Mouse (Mus musculus) lung, embryonic 14.5 days (tissue): ENCODE measurements at regions not wholly inside any gene's neighbourhood (a gene's known extent, or its start where the extent isn't known, plus 50 kb on each side); places are given as distances from the start of the nearest gene placed in this dataset.

Experiments used
- ATAC-seq: fragments of 200-750 bp; cut with Nextera tagmentation; 2 replicates; pipeline ENCODE4 v1.8.0; 2017; ENCODE audit warnings: mild to moderate bottlenecking, moderate TSS enrichment, moderate library complexity; ENCODE audit not compliant: insufficient read depth
- DNase-seq: peaks from one replicate; pipeline ENCODE4 v3.0.0-alpha.2; 2015
- H3K27ac ChIP-seq: fragments of 300-500 bp; sonication (generic); 2 replicates; pipeline ENCODE4 v1.5.1; 2014; ENCODE audit warnings: low read depth, mild to moderate bottlenecking, moderate library complexity
- H3K27me3 ChIP-seq: fragments of 300-500 bp; sonication (generic); 2 replicates; pipeline ENCODE4 v1.6.1; 2014; ENCODE audit warnings: low read length, control low read depth; ENCODE audit not compliant: insufficient read depth
- H3K36me3 ChIP-seq: fragments of 300-500 bp; sonication (generic); 2 replicates; pipeline ENCODE4 v1.6.1; 2014; ENCODE audit warnings: control low read depth; ENCODE audit not compliant: insufficient read depth
- H3K4me1 ChIP-seq: fragments of 300-500 bp; sonication (generic); 2 replicates; pipeline ENCODE4 v1.6.1; 2014; ENCODE audit warnings: antibody characterized with exemption, control low read depth; ENCODE audit not compliant: insufficient read depth
- H3K4me2 ChIP-seq: fragments of 300-500 bp; sonication (generic); 2 replicates; pipeline ENCODE4 v1.6.1; 2014; ENCODE audit warnings: mild to moderate bottlenecking
- H3K4me3 ChIP-seq: fragments of 300-500 bp; sonication (generic); 2 replicates; pipeline ENCODE4 v1.5.1; 2014; ENCODE audit warnings: low read depth, low read length
- H3K9ac ChIP-seq: fragments of 300-500 bp; sonication (generic); 2 replicates; pipeline ENCODE4 v1.6.1; 2014
- H3K9me3 ChIP-seq: fragments of 300-500 bp; sonication (generic); 2 replicates; pipeline ENCODE4 v1.6.1; 2016; ENCODE audit warnings: low read depth, low read length, control low read depth
- CTCF ChIP-seq: IDR thresholded peaks from 2 replicates; pipeline ENCODE4 v1.5.1; 2016; ENCODE audit warnings: antibody characterized with exemption, low read depth
- WGBS: fragments of 180-500 bp; shearing (Covaris S2); extraction: QIAGEN DNeasy Blood & Tissue Kit; methylation state at CpG from one replicate; pipeline ENCODE4 v1.1.7; 2014; 5-methylcytosine and 5-hydroxymethylcytosine counted together

DNA sequence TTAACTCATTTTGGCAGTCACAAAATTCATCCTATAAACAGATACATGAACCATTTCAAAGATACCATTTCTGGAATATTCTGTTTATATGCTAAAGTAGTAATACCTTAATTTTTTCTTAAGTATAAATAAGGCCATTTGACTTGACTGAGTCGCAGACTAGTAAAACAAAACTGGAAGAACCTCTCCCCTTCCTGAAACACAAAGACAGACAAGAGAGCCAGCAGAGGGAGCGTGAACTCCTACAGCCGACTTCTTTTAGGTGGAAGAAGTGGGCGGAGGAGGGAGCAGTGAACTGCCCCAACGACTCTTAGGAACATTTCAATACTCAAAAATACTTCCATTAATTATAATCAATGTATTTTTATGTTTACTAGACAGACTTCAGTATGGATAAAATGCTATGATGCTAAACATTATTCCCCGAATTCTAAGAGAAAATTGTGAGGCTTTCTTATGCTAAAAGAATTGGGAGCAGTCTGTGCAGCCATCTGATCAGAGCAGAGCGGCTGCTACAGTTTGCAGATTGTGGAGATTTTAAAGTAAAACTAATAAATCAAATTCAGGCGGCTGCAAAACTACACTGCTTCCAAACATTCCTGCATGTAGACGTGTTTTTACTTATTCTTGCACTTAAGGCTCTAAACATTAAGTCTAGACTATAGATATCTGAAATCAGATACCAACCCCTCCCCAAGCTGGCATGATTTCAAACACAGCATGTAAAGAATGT lies 211.2 kb upstream of the Klf14 start:
- H3K9me3 ChIP-seq = no peaks in the 10 kb centered on the region
- no peak overlapping the region for H3K4me3 ChIP-seq
- TF ChIP-seq CTCF = peak; percentile 18; the same call in 1 of the 2 replicates
- ATAC-seq (no peak), DNase-seq (no peak)
- no peak overlapping the region for H3K4me2 ChIP-seq
- no peaks in the 10 kb centered on the region for H3K27me3 ChIP-seq
- WGBS = 44% methylated on average over 9 of the region's 9 CpGs
- no peaks in the 10 kb centered on the region for H3K4me1 ChIP-seq
- H3K27ac ChIP-seq = no peak overlapping the region
- no peak overlapping the region for H3K9ac ChIP-seq
- no peaks in the 10 kb centered on the region for H3K36me3 ChIP-seq

DNA sequence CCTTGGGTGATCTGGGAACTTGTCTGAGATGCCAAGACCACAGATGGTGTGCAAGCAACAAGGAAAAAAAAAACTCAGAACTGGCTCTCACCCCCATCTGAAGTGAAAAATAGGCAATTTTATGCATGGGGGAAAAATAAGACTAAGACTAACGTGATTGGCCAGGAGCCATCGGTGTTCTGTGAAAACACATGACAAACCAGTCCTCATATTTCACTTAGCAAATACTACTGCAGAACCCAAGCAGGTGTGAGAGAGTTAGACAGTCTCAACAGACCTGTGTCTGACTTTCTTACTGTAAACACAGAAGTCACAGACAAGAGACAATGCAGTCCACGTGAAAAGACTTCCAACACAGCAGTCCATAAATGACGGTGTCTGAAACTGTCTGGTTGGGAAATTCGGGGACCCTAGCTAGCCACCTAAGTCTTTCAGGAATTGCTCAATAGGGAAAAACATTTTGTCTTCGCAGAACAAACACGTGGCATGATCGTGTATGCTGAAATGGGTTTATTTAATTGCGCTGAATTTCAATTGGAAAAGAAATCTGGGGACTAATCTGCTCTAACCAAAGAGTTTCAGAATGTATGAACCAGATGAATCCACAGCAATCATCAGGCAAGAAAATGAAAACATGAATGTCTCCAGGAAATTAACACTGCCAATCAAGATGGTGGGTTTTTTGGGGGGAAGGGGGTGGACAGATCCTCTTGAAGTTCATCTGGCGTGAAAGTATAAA lies 213.1 kb upstream of the Klf14 start:
- H3K27me3 ChIP-seq = no peaks in the 10 kb centered on the region
- ATAC-seq (no peak), DNase-seq (no peak)
- no peak overlapping the region for H3K4me2 ChIP-seq
- no peak overlapping the region for H3K9ac ChIP-seq
- H3K4me3 ChIP-seq = no peak overlapping the region
- H3K9me3 ChIP-seq = no peaks in the 10 kb centered on the region
- WGBS = 73% methylated on average over 10 of the region's 10 CpGs
- no peak for TF ChIP-seq CTCF
- H3K36me3 ChIP-seq = no peaks in the 10 kb centered on the region
- H3K27ac ChIP-seq = no peak overlapping the region
- H3K4me1 ChIP-seq = no peaks in the 10 kb centered on the region

DNA sequence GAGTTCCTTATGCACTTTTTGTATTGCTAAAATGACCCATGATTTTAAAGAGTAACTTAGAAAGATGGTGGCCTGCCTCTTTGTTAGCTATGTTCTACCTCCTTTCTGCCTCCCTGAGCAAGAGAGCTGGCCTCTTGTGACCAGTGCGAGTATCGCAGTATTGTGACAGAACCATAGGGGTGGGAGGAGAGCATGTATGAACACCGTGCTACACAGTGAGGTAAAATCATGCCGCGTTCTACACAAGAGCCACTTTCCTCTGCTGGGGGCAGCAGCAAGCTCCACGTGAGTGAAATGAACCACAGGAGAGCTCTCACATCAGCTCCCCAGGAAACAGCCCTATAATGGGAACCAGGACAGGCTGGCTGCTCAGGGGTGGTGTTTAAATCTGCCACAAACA lies 216.9 kb upstream of the Klf14 start:
- H3K27ac ChIP-seq = no peak overlapping the region
- 78% methylated on average over 6 of the region's 6 CpGs for WGBS
- H3K4me3 ChIP-seq = no peak overlapping the region
- no peak overlapping the region for H3K9ac ChIP-seq
- DNase-seq (no peak), ATAC-seq (no peak)
- H3K36me3 ChIP-seq = no peaks in the 10 kb centered on the region
- no peaks in the 10 kb centered on the region for H3K9me3 ChIP-seq
- H3K4me2 ChIP-seq = no peak overlapping the region
- H3K27me3 ChIP-seq = no peaks in the 10 kb centered on the region
- H3K4me1 ChIP-seq = no peaks in the 10 kb centered on the region
- TF ChIP-seq CTCF = no peak

DNA sequence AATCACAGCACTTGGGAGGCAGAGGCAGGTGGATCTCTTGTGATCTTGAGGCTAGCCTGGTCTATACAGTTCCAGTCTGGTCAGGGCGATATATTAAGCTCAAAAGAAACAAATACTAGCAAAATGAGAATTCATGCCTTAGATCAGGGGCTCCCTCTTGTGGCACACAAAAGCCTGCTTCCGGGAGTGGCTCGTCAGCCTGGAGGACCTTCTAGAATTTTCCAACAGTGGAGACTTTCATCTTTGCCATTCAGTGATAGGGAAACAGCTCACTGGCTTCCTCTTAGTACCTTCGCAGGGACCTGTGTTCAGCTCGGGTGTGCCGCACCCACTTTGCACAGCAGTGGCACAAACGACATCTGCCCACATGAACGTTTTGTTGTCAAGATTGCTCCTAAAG lies 217.5 kb upstream of the Klf14 start:
- Histone ChIP-seq H3K27ac (no peak overlapping the region), H3K4me3 (no peak overlapping the region), H3K4me2 (no peak overlapping the region), H3K9me3 (no peaks in the 10 kb centered on the region), H3K36me3 (no peaks in the 10 kb centered on the region), H3K9ac (no peak overlapping the region), H3K27me3 (no peaks in the 10 kb centered on the region), H3K4me1 (no peaks in the 10 kb centered on the region)
- DNase-seq = peak; percentile 73
- no peak for ATAC-seq
- peak; percentile 80 for TF ChIP-seq CTCF
- WGBS = 80% methylated on average over 8 of the region's 8 CpGs

DNA sequence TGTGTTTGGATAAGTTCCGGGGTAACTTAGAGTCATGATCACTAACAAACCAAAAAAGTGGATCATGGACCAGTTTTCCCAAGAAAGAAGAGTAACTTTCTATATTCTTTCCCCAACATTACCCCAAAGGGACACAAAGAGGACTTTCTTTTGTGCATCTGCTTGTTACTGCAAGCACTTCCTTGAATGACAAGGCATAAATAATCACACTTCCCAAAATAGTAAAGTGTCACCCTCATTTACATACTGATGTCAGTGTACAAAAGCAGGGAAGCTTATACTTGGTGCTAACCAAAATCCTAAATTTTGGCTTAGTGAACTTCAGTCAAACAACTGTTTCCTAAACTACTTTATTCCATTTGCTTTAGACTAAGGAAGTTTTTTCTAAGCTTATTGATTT lies 218.0 kb upstream of the Klf14 start:
- H3K4me1 ChIP-seq = no peaks in the 10 kb centered on the region
- H3K9ac ChIP-seq = no peak overlapping the region
- H3K27ac ChIP-seq = no peak overlapping the region
- H3K27me3 ChIP-seq = no peaks in the 10 kb centered on the region
- no peaks in the 10 kb centered on the region for H3K9me3 ChIP-seq
- TF ChIP-seq CTCF = no peak
- H3K36me3 ChIP-seq = no peaks in the 10 kb centered on the region
- no peak overlapping the region for H3K4me3 ChIP-seq
- ATAC-seq = no peak
- no peak overlapping the region for H3K4me2 ChIP-seq
- no peak for DNase-seq
- WGBS = 87% methylated on average over 1 of the region's 1 CpGs

DNA sequence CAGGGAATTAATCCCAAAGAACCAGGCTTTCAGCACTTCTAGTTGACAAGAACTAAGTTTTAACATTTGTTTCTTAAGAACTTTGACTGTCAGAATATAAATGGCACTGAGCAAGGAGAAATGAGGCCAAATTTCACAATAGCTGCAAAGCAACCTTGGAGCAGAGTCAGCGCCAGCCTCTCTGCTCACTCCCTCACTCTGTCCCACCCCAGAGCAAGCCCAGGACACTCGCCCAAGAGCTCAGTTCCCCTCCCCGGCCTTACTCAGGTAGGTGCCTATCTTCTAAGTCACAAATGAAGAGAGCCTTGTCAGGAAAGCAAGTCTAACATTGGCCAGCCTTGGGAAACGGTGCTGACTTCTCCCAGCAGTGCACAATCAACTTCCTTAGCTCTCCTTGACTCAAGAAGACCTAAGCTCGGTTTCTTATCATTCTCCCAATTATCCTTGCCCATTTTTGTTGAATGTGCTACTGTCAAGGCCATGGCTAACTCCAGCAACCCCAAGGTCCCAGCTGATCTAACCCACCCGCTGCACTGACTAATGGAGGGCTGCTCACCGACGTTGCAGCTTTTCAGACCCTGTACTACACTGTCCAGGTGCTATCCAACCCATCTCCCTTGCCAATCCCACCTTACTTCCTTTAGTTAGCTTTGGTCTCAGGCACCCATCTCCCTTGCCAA lies 219.5 kb upstream of the Klf14 start:
- no peak overlapping the region for H3K27ac ChIP-seq
- no peaks in the 10 kb centered on the region for H3K4me1 ChIP-seq
- no peaks in the 10 kb centered on the region for H3K36me3 ChIP-seq
- no peak overlapping the region for H3K4me3 ChIP-seq
- H3K27me3 ChIP-seq = no peaks in the 10 kb centered on the region
- WGBS = 75% methylated on average over 8 of the region's 8 CpGs
- ATAC-seq (no peak), DNase-seq (no peak)
- no peak overlapping the region for H3K9ac ChIP-seq
- H3K9me3 ChIP-seq = no peaks in the 10 kb centered on the region
- H3K4me2 ChIP-seq = no peak overlapping the region
- TF ChIP-seq CTCF = no peak

DNA sequence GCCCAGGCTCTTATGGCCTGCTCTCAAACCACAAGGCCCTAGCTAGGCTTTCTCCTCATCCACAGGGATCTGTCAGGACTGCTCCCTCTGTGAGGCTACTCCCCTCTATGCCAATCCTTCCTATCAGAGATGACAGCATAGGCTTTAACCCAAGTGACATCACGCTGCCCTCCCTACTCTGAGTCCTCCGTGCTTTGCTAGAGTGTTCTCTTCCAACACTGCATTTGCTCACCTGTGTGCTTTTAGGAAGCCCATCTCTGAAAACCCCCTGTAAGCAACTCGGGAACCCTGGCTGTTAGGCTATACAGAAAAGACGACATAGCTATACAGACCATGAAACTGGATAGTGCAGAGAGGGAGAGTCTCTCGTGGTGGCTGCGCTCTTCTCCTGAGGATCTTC lies 216.3 kb upstream of the Mkln1 start:
- H3K36me3 ChIP-seq = no peaks in the 10 kb centered on the region
- DNase-seq (no peak), ATAC-seq (no peak)
- H3K27me3 ChIP-seq = no peaks in the 10 kb centered on the region
- H3K4me1 ChIP-seq = no peaks in the 10 kb centered on the region
- H3K9ac ChIP-seq = no peak overlapping the region
- no peak for TF ChIP-seq CTCF
- H3K27ac ChIP-seq = no peak overlapping the region
- 75% methylated on average over 6 of the region's 6 CpGs for WGBS
- no peak overlapping the region for H3K4me2 ChIP-seq
- no peaks in the 10 kb centered on the region for H3K9me3 ChIP-seq
- H3K4me3 ChIP-seq = no peak overlapping the region
